ENCODE assay signal across 32 mouse cellular contexts in the genomic region with DNA sequence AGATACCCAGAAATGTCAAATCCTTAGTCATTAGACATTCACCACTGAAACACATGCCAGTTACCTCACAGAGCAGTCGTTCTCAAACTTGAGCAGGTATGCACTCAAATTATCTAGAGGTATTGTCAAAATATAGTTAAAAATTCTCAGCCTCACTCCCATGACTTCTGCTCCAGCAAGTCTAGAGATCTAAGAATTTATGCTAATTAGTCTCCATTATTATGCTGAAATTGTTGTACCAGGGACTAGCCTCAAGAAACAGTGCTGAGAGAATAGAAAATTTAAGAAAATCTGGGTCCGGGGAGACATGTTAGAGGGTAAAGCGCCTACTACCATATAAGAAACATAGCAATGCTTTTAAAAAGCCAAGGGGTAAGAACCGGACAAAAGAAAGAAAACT.
"Had no signal": no experiment of that assay in that cellular context is flagged by ENCODE, and none has a peak within 500 bp of the region (broad histone marks: within the 10 kb centered on the region; RNA-seq: fewer than 3 reads in every experiment).

No protein-coding gene starts in this region.

- H3K4me1 ChIP-seq: intestine, embryonic 15.5 days had no signal

- H3K27me3 ChIP-seq: heart, embryonic 13.5 days; heart, embryonic 15.5 days; hindbrain, embryonic 12.5 days; hindbrain, embryonic 13.5 days; hindbrain, embryonic 15.5 days; intestine, embryonic 15.5 days; kidney, embryonic 15.5 days had no signal

- H3K27ac ChIP-seq: heart, embryonic 13.5 days; heart, embryonic 15.5 days; hindbrain, embryonic 10.5 days; hindbrain, embryonic 12.5 days; hindbrain, embryonic 13.5 days; hindbrain, embryonic 14.5 days; hindbrain, embryonic 15.5 days; hindbrain, postnatal 0 days; intestine, embryonic 15.5 days; kidney, embryonic 15.5 days; kidney, postnatal 0 days; layer of hippocampus, adult 2 months; left cerebral cortex, adult 2 months had no signal

- H3K9ac ChIP-seq: heart, embryonic 13.5 days; heart, embryonic 15.5 days; hindbrain, embryonic 12.5 days; hindbrain, embryonic 13.5 days; hindbrain, embryonic 14.5 days; hindbrain, embryonic 15.5 days; intestine, embryonic 15.5 days; kidney, embryonic 15.5 days had no signal

- H3K9me3 ChIP-seq: heart, embryonic 13.5 days; heart, embryonic 15.5 days; hindbrain, embryonic 12.5 days; hindbrain, embryonic 13.5 days; hindbrain, embryonic 15.5 days; intestine, embryonic 15.5 days; kidney, embryonic 15.5 days had no signal

- ATAC-seq: hindbrain, embryonic 16.5 days; hindbrain, postnatal 0 days; inflammation-experienced regulatory T-cells, adult 6 months; intestine, embryonic 15.5 days; intestine, embryonic 16.5 days; intestine, postnatal 0 days had no signal

- DNase-seq: heart, postnatal 10 days; heart, postnatal 14 days; heart, postnatal 36 days; heart, postnatal 4 days; kidney, adult 11 months; kidney, adult 18-20 months; kidney, adult 2 months; kidney, adult 8-10 months; kidney, adult 9 months; kidney, postnatal 10 days; kidney, postnatal 14 days; kidney, postnatal 25 days; kidney, postnatal 4 days; layer of hippocampus, adult 9-11 months; layer of hippocampus, postnatal 36 days had no signal

- H3K4me2 ChIP-seq: heart, embryonic 13.5 days; heart, embryonic 15.5 days; hindbrain, embryonic 12.5 days; hindbrain, embryonic 14.5 days; hindbrain, embryonic 15.5 days; intestine, embryonic 15.5 days; kidney, embryonic 15.5 days had no signal

- H3K4me3 ChIP-seq: heart, embryonic 13.5 days; heart, embryonic 15.5 days; hindbrain, embryonic 10.5 days; hindbrain, embryonic 12.5 days; hindbrain, embryonic 13.5 days; hindbrain, embryonic 15.5 days; intestine, embryonic 15.5 days; kidney, embryonic 15.5 days; layer of hippocampus, adult 2 months; left cerebral cortex, adult 2 months had no signal
